Mouse (Mus musculus) cerebellum, adult 2 months (tissue): Measurements from ENCODE around the gene Dab2.

Experiments used
- CTCF ChIP-seq: fragments of 200-500 bp; IDR thresholded peaks from 2 replicates; pipeline ENCODE4 v1.5.1; 2011; ENCODE audit warnings: low read depth, mild to moderate bottlenecking, control low read depth, low read length, moderate library complexity, borderline replicate concordance; ENCODE audit not compliant: insufficient read depth
- POLR2A ChIP-seq: fragments of 200-500 bp; IDR thresholded peaks from 2 replicates; pipeline ENCODE4 v1.6.1; 2011; ENCODE audit warnings: low read length, control low read depth, borderline replicate concordance; ENCODE audit not compliant: insufficient read depth

- TF ChIP-seq POLR2A: no peak
- no peak for TF ChIP-seq CTCF
Observed at GRCm38 (mm10) chr15:6469384-6469783, 169.8 kb downstream of the Dab2 start.
